Mouse (Mus musculus) neural tube, embryonic 13.5 days (tissue): ENCODE results near the gene Fgfr2. TPM values are rescaled to one million over a fixed set of nuclear protein-coding genes. Genes with fewer than 3 reads are reported as not detected.

Source experiments
- ATAC-seq: fragments of 200-750 bp; cut with Nextera tagmentation; 2 replicates; pipeline ENCODE4 v1.8.0; 2017; ENCODE audit warnings: low read depth, mild to moderate bottlenecking, moderate TSS enrichment, moderate library complexity
- H3K27ac ChIP-seq: fragments of 300-500 bp; sonication (generic); replicated peaks from 2 replicates; pipeline ENCODE4 v1.5.1; 2015; ENCODE audit warnings: moderate library complexity, mild to moderate bottlenecking, inconsistent platforms
- H3K27me3 ChIP-seq: fragments of 300-500 bp; sonication (generic); 2 replicates; pipeline ENCODE4 v1.6.1; 2015; ENCODE audit warnings: mild to moderate bottlenecking, inconsistent platforms
- H3K36me3 ChIP-seq: fragments of 300-500 bp; sonication (generic); 2 replicates; pipeline ENCODE4 v1.6.1; 2015; ENCODE audit warnings: mild to moderate bottlenecking, inconsistent platforms
- H3K4me1 ChIP-seq: fragments of 300-500 bp; sonication (generic); replicated peaks from 2 replicates; pipeline ENCODE4 v1.6.1; 2015; ENCODE audit warnings: inconsistent platforms
- H3K4me2 ChIP-seq: fragments of 300-500 bp; sonication (generic); 2 replicates; pipeline ENCODE4 v1.6.1; 2015; ENCODE audit warnings: inconsistent platforms, mild to moderate bottlenecking, moderate library complexity
- H3K4me3 ChIP-seq: fragments of 300-500 bp; sonication (generic); 2 replicates; pipeline ENCODE4 v1.5.1; 2015; ENCODE audit warnings: mild to moderate bottlenecking, inconsistent platforms
- H3K9ac ChIP-seq: fragments of 300-500 bp; sonication (generic); 2 replicates; pipeline ENCODE4 v1.6.1; 2015; ENCODE audit warnings: moderate library complexity, mild to moderate bottlenecking, inconsistent platforms
- H3K9me3 ChIP-seq: fragments of 300-500 bp; sonication (generic); 2 replicates; pipeline ENCODE4 v1.6.1; 2016; ENCODE audit warnings: inconsistent platforms
- WGBS: fragments of 180-500 bp; shearing (Covaris S2); methylation state at CpG from one replicate; pipeline ENCODE4 v1.1.7; 2015; 5-methylcytosine and 5-hydroxymethylcytosine counted together
- polyA plus RNA-seq: library from polyadenylated mRNA; unstranded; fragments of >200 nt; fragmentation: Nextera tagmentation; extraction: Ambion mirVana; gene quantifications from 2 replicates; pipeline ENCODE4 v1.2.1, GENCODE M21; 2015

Gene Fgfr2
- polyA plus RNA-seq, 1 experiment from 2014 or later = 22.9 TPM

GRCm38 (mm10) chr7:132896206-132896815, 226.8 kb downstream of the Fgfr2 start:
- Histone ChIP-seq H3K4me2 (no peak overlapping the region), H3K36me3 (no peaks in the 10 kb centered on the region), H3K4me3 (no peak overlapping the region), H3K9ac (no peak overlapping the region), H3K27me3 (no peaks in the 10 kb centered on the region), H3K4me1 (peaks cover 5% of the 10 kb centered on the region; the same call in 1 of the 2 replicates), H3K27ac (no peak overlapping the region), H3K9me3 (no peaks in the 10 kb centered on the region)
- no peak for ATAC-seq
- 92% methylated on average over 9 of the region's 9 CpGs for WGBS

GRCm38 (mm10) chr7:132894841-132895555, 228.2 kb downstream of the Fgfr2 start:
- ATAC-seq = no peak

GRCm38 (mm10) chr7:132893336-132893735, 229.8 kb downstream of the Fgfr2 start:
- Histone ChIP-seq H3K4me1 (peaks cover 5% of the 10 kb centered on the region; the same call in 1 of the 2 replicates), H3K9me3 (no peaks in the 10 kb centered on the region), H3K9ac (no peak overlapping the region), H3K4me2 (no peak overlapping the region), H3K36me3 (no peaks in the 10 kb centered on the region), H3K27me3 (no peaks in the 10 kb centered on the region), H3K27ac (no peak overlapping the region), H3K4me3 (no peak overlapping the region)
- ATAC-seq = no peak
- WGBS = 90% methylated on average over 1 of the region's 1 CpGs

More at GRCm38 (mm10) chr7:132894841-132895555, 228.2 kb downstream of the Fgfr2 start:
- WGBS = 69% methylated on average over 7 of the region's 7 CpGs
- Histone ChIP-seq H3K27ac (no peak overlapping the region), H3K4me1 (peaks cover 5% of the 10 kb centered on the region; the same call in 1 of the 2 replicates), H3K4me3 (no peak overlapping the region), H3K27me3 (no peaks in the 10 kb centered on the region), H3K4me2 (no peak overlapping the region), H3K9me3 (no peaks in the 10 kb centered on the region), H3K36me3 (no peaks in the 10 kb centered on the region), H3K9ac (no peak overlapping the region)

GRCm38 (mm10) chr7:132892806-132893205, 230.3 kb downstream of the Fgfr2 start:
- Histone ChIP-seq H3K4me3 (no peak overlapping the region), H3K4me1 (peaks cover 5% of the 10 kb centered on the region; the same call in 1 of the 2 replicates), H3K27ac (no peak overlapping the region), H3K36me3 (no peaks in the 10 kb centered on the region), H3K9ac (no peak overlapping the region), H3K27me3 (no peaks in the 10 kb centered on the region), H3K9me3 (no peaks in the 10 kb centered on the region), H3K4me2 (no peak overlapping the region)
- ATAC-seq = no peak
- 79% methylated on average over 7 of the region's 7 CpGs for WGBS

- Histone ChIP-seq H3K4me2 (no peak overlapping the region), H3K27ac (no peak overlapping the region), H3K9ac (no peak overlapping the region), H3K9me3 (no peaks in the 10 kb centered on the region), H3K27me3 (no peaks in the 10 kb centered on the region), H3K4me1 (peaks cover 5% of the 10 kb centered on the region; the same call in 1 of the 2 replicates), H3K36me3 (no peaks in the 10 kb centered on the region), H3K4me3 (no peak overlapping the region)
- 71% methylated on average over 4 of the region's 4 CpGs for WGBS
- ATAC-seq = no peak
Measured at GRCm38 (mm10) chr7:132892311-132892661, 230.9 kb downstream of the Fgfr2 start.

- H3K36me3 ChIP-seq = no peaks in the 10 kb centered on the region
- no peak overlapping the region for H3K27ac ChIP-seq
- WGBS = 85% methylated on average over 5 of the region's 5 CpGs
- no peak overlapping the region for H3K4me2 ChIP-seq
- no peak overlapping the region for H3K4me3 ChIP-seq
- H3K27me3 ChIP-seq = no peaks in the 10 kb centered on the region
- no peaks in the 10 kb centered on the region for H3K9me3 ChIP-seq
- H3K4me1 ChIP-seq = peaks cover 5% of the 10 kb centered on the region; the same call in 1 of the 2 replicates
- H3K9ac ChIP-seq = no peak overlapping the region
- no peak for ATAC-seq
Measured at GRCm38 (mm10) chr7:132891561-132892310, 231.4 kb downstream of the Fgfr2 start.

GRCm38 (mm10) chr7:132890201-132890600, 232.9 kb downstream of the Fgfr2 start:
- Histone ChIP-seq H3K4me3 (no peak overlapping the region), H3K36me3 (peaks cover under 1% of the 10 kb centered on the region; the same call in 1 of the 2 replicates), H3K4me1 (peaks cover 5% of the 10 kb centered on the region; the same call in 1 of the 2 replicates), H3K4me2 (no peak overlapping the region), H3K9me3 (no peaks in the 10 kb centered on the region), H3K27me3 (no peaks in the 10 kb centered on the region), H3K9ac (no peak overlapping the region), H3K27ac (no peak overlapping the region)
- ATAC-seq = no peak
- 84% methylated on average over 5 of the region's 5 CpGs for WGBS

GRCm38 (mm10) chr7:132889691-132890090, 233.5 kb downstream of the Fgfr2 start:
- H3K27ac ChIP-seq = no peak overlapping the region
- no peaks in the 10 kb centered on the region for H3K9me3 ChIP-seq
- H3K36me3 ChIP-seq = peaks cover 6% of the 10 kb centered on the region
- no peaks in the 10 kb centered on the region for H3K4me1 ChIP-seq
- no peak for ATAC-seq
- WGBS = 89% methylated on average over 8 of the region's 8 CpGs
- H3K27me3 ChIP-seq = no peaks in the 10 kb centered on the region
- H3K4me3 ChIP-seq = no peak overlapping the region
- H3K9ac ChIP-seq = no peak overlapping the region
- no peak overlapping the region for H3K4me2 ChIP-seq

GRCm38 (mm10) chr7:132888518-132889249, 234.5 kb downstream of the Fgfr2 start:
- no peak overlapping the region for H3K4me2 ChIP-seq
- WGBS = 74% methylated on average over 4 of the region's 4 CpGs
- no peaks in the 10 kb centered on the region for H3K27me3 ChIP-seq
- H3K27ac ChIP-seq = no peak overlapping the region
- H3K4me1 ChIP-seq = no peaks in the 10 kb centered on the region
- no peaks in the 10 kb centered on the region for H3K9me3 ChIP-seq
- peaks cover 16% of the 10 kb centered on the region for H3K36me3 ChIP-seq
- no peak for ATAC-seq
- H3K4me3 ChIP-seq = no peak overlapping the region
- H3K9ac ChIP-seq = no peak overlapping the region

- H3K4me2 ChIP-seq = no peak overlapping the region
- ATAC-seq = no peak
Measured at GRCm38 (mm10) chr7:132888052-132888451, 235.1 kb downstream of the Fgfr2 start.

GRCm38 (mm10) chr7:132887019-132887804, 235.9 kb downstream of the Fgfr2 start:
- no peak overlapping the region for H3K4me3 ChIP-seq
- no peak for ATAC-seq
- H3K9ac ChIP-seq = no peak overlapping the region
- H3K36me3 ChIP-seq = peaks cover 31% of the 10 kb centered on the region
- H3K27me3 ChIP-seq = no peaks in the 10 kb centered on the region
- H3K9me3 ChIP-seq = no peaks in the 10 kb centered on the region
- 68% methylated on average over 7 of the region's 7 CpGs for WGBS
- no peaks in the 10 kb centered on the region for H3K4me1 ChIP-seq
- H3K4me2 ChIP-seq = no peak overlapping the region
- H3K27ac ChIP-seq = no peak overlapping the region

More at GRCm38 (mm10) chr7:132888052-132888451, 235.1 kb downstream of the Fgfr2 start:
- no peaks in the 10 kb centered on the region for H3K9me3 ChIP-seq
- no peaks in the 10 kb centered on the region for H3K27me3 ChIP-seq
- no peaks in the 10 kb centered on the region for H3K4me1 ChIP-seq
- H3K27ac ChIP-seq = no peak overlapping the region
- 81% methylated on average over 3 of the region's 3 CpGs for WGBS
- H3K9ac ChIP-seq = no peak overlapping the region
- H3K4me3 ChIP-seq = no peak overlapping the region
- peaks cover 22% of the 10 kb centered on the region for H3K36me3 ChIP-seq
